Mouse (Mus musculus) kidney, adult 2 months (tissue): Measurements from ENCODE around the gene Ildr1.

ENCODE experiments used
- CTCF ChIP-seq: fragments of 200-500 bp; conservative IDR thresholded peaks from 2 replicates; pipeline ENCODE4 v1.5.1; 2011; ENCODE audit warnings: low read depth, mild to moderate bottlenecking, control low read depth, low read length, moderate library complexity, mixed read lengths; ENCODE audit not compliant: insufficient read depth, insufficient read length
- POLR2A ChIP-seq: fragments of 200-500 bp; IDR thresholded peaks from one replicate; pipeline ENCODE4 v1.6.1; 2011; ENCODE audit warnings: low read depth, low read length, control low read depth

DNA sequence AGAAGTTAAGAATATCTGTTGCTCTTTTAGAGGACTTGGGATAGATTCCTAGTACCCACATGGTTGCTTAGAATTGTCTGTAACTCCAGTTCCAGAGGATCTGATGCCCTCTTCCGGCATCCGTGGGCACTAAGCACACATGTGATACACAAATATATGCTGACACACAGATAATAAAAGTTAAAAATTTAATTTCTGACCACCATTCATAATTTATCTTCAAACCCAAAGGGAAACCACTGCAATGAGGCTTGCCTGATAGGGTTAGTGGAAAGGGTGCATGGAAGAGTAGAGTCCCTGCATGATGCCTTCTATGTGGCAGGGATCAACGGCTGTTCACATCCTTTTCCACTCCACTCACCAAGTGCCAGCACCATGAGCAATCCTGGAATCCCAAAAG, 77.9 kb downstream of the Ildr1 start:
- TF ChIP-seq POLR2A (no peak), CTCF (no peak)
